Mouse (Mus musculus): ENCODE data around the gene Rfc1. TPM values are rescaled to one million over a fixed set of nuclear protein-coding genes. Genes with fewer than 3 reads are reported as not detected.

The Rfc1 gene
- total and polyA plus RNA-seq, 3 experiments = 50.2 to 2,723 (median 51.5) TPM

GRCm38 (mm10) chr5:65335298-65336074 is at the start of gene Rfc1 (continued):
- no peak for TF ChIP-seq USF2 (IDR thresholded peaks at IDR 0.05; ENCODE audit: borderline replicate concordance in 1 of 2, insufficient read depth in 1 of 2, low read depth in 1 of 2, low read length in 2 of 2)
- TF ChIP-seq MYB (IDR thresholded peaks at IDR 0.05; ENCODE audit: low read depth, low read length) = no peak
- peak; percentile 77 for TF ChIP-seq NRF1 (IDR thresholded peaks at IDR 0.05; ENCODE audit: insufficient read depth, low read depth, low read length, poor library complexity, severe bottlenecking)
- TF ChIP-seq GATA1 (IDR thresholded peaks at IDR 0.05; ENCODE audit: low read depth, low read length) = 0 out of 2 replicates have a peak, but pooled peaks have one; percentile 43

GRCm38 (mm10) chr5:65374746-65375145 is 39.3 kb upstream of the Rfc1 start:
- Histone ChIP-seq H3K9ac (ENCODE audit: control insufficient read depth, low read depth, low read length, poor library complexity, severe bottlenecking) (no peak overlapping the region), H3K79me2 (ENCODE audit: control insufficient read depth, insufficient read depth, low read length, poor library complexity) (no peaks in the 10 kb centered on the region), H3K4me1 (ENCODE audit: control insufficient read depth in 1 of 2, insufficient read depth in 2 of 2, low read length in 2 of 2) (no peaks in the 10 kb centered on the region; a peak in 1 of 4 replicates), H3K36me3 (ENCODE audit: control insufficient read depth in 1 of 2, insufficient read depth in 2 of 2, low read length in 2 of 2) (no peaks in the 10 kb centered on the region), H3K27me3 (ENCODE audit: control insufficient read depth in 1 of 2, insufficient read depth in 2 of 2, low read length in 2 of 2) (no peaks in the 10 kb centered on the region), H3K4me3 (ENCODE audit: control insufficient read depth in 1 of 2, insufficient read depth in 1 of 2, low read depth in 2 of 2, low read length in 2 of 2) (no peak overlapping the region), H3K27ac (ENCODE audit: control insufficient read depth, low read depth, low read length) (no peak overlapping the region), H3K9me3 (replicated peaks; ENCODE audit: insufficient read depth, low read length) (no peaks in the 10 kb centered on the region)
- no peak for TF ChIP-seq E2F4 (IDR thresholded peaks at IDR 0.05; ENCODE audit: borderline replicate concordance, low read depth, low read length)
- no peak for TF ChIP-seq ZC3H11A (IDR thresholded peaks at IDR 0.05; ENCODE audit: low read depth, low read length)
- no peak for TF ChIP-seq JUND (IDR thresholded peaks at IDR 0.05; ENCODE audit: low read depth, low read length)
- TF ChIP-seq ZNF384 (IDR thresholded peaks at IDR 0.05; ENCODE audit: low read depth, low read length) = no peak
- TF ChIP-seq KAT2A (conservative IDR thresholded peaks at IDR 0.05; ENCODE audit: low read depth, low read length) = no peak
- no peak for TF ChIP-seq ELF1 (IDR thresholded peaks at IDR 0.05; ENCODE audit: low read depth, low read length)
- TF ChIP-seq ZKSCAN1 (IDR thresholded peaks at IDR 0.05; ENCODE audit: low read depth, low read length) = no peak
- TF ChIP-seq TAL1 (IDR thresholded peaks at IDR 0.05; ENCODE audit: low read length) = no peak
- no peak for TF ChIP-seq USF2 (IDR thresholded peaks at IDR 0.05; ENCODE audit: borderline replicate concordance in 1 of 2, insufficient read depth in 1 of 2, low read depth in 1 of 2, low read length in 2 of 2)
- no peak for TF ChIP-seq GABPA (IDR thresholded peaks at IDR 0.05; ENCODE audit: low read depth, low read length)
- TF ChIP-seq UBTF (IDR thresholded peaks at IDR 0.05; ENCODE audit: borderline replicate concordance, insufficient read depth, low read depth, low read length) = no peak
- TF ChIP-seq POLR2AphosphoS5 (IDR thresholded peaks at IDR 0.05; ENCODE audit: borderline replicate concordance, low read depth, low read length) = no peak
- no peak for TF ChIP-seq MYB (IDR thresholded peaks at IDR 0.05; ENCODE audit: low read depth, low read length)
- DNase-seq (ENCODE audit: low read depth, low spot score) = no peak

GRCm38 (mm10) chr5:65371551-65371950 is 36.1 kb upstream of the Rfc1 start:
- Histone ChIP-seq H3K79me2 (ENCODE audit: control insufficient read depth, insufficient read depth, low read length, poor library complexity) (no peaks in the 10 kb centered on the region), H3K4me3 (ENCODE audit: control insufficient read depth in 1 of 2, insufficient read depth in 1 of 2, low read depth in 2 of 2, low read length in 2 of 2) (no peak overlapping the region), H3K27ac (ENCODE audit: control insufficient read depth, low read depth, low read length) (no peak overlapping the region), H3K9ac (ENCODE audit: control insufficient read depth, low read depth, low read length, poor library complexity, severe bottlenecking) (no peak overlapping the region), H3K27me3 (ENCODE audit: control insufficient read depth in 1 of 2, insufficient read depth in 2 of 2, low read length in 2 of 2) (peaks cover 4 to 6% of the 10 kb centered on the region in 2 experiments), H3K9me3 (replicated peaks; ENCODE audit: insufficient read depth, low read length) (no peaks in the 10 kb centered on the region), H3K36me3 (ENCODE audit: control insufficient read depth in 1 of 2, insufficient read depth in 2 of 2, low read length in 2 of 2) (no peaks in the 10 kb centered on the region), H3K4me1 (ENCODE audit: control insufficient read depth in 1 of 2, insufficient read depth in 2 of 2, low read length in 2 of 2) (no peaks in the 10 kb centered on the region; a peak in 1 of 4 replicates)
- DNase-seq (ENCODE audit: low read depth, low spot score) = no peak
- TF ChIP-seq USF2 (IDR thresholded peaks at IDR 0.05; ENCODE audit: borderline replicate concordance in 1 of 2, insufficient read depth in 1 of 2, low read depth in 1 of 2, low read length in 2 of 2) (no peak), UBTF (IDR thresholded peaks at IDR 0.05; ENCODE audit: borderline replicate concordance, insufficient read depth, low read depth, low read length) (no peak), KAT2A (conservative IDR thresholded peaks at IDR 0.05; ENCODE audit: low read depth, low read length) (no peak), MAFK (IDR thresholded peaks at IDR 0.05; ENCODE audit: borderline replicate concordance, low read depth, low read length) (no peak), RAD21 (IDR thresholded peaks at IDR 0.05; ENCODE audit: low read depth, low read length) (no peak), ZMIZ1 (IDR thresholded peaks at IDR 0.05; ENCODE audit: low read depth, low read length) (no peak), TBP (IDR thresholded peaks at IDR 0.05; ENCODE audit: low read depth, low read length) (no peak), EP300 (IDR thresholded peaks at IDR 0.05; ENCODE audit: low read depth in 1 of 2, low read length in 2 of 2) (no peak), CTCF (IDR thresholded peaks at IDR 0.05 in 2 of 3, conservative IDR thresholded peaks at IDR 0.05 in 1 of 3; ENCODE audit: control insufficient read depth in 1 of 3, insufficient read depth in 1 of 3, low read depth in 2 of 3, low read length in 3 of 3, poor library complexity in 1 of 3, severe bottlenecking in 1 of 3) (no peak), MAX (IDR thresholded peaks at IDR 0.05; ENCODE audit: low read length) (no peak), NELFE (IDR thresholded peaks at IDR 0.05; ENCODE audit: low read depth, low read length) (no peak), POLR2AphosphoS2 (IDR thresholded peaks at IDR 0.05; ENCODE audit: low read length) (no peak), BHLHE40 (IDR thresholded peaks at IDR 0.05; ENCODE audit: borderline replicate concordance, low read depth, low read length) (no peak), ETS1 (IDR thresholded peaks at IDR 0.05; ENCODE audit: low read depth, low read length) (no peak), ZKSCAN1 (IDR thresholded peaks at IDR 0.05; ENCODE audit: low read depth, low read length) (no peak), MAZ (IDR thresholded peaks at IDR 0.05; ENCODE audit: low read depth, low read length) (no peak)
